Mouse (Mus musculus): ENCODE results near the gene Phrf1.
"Not testable (repeated sequence)": the region's sequence is repeated elsewhere in the genome, so short reads cannot be mapped to it uniquely, and the experiment has no call there.

The Phrf1 gene

DNA sequence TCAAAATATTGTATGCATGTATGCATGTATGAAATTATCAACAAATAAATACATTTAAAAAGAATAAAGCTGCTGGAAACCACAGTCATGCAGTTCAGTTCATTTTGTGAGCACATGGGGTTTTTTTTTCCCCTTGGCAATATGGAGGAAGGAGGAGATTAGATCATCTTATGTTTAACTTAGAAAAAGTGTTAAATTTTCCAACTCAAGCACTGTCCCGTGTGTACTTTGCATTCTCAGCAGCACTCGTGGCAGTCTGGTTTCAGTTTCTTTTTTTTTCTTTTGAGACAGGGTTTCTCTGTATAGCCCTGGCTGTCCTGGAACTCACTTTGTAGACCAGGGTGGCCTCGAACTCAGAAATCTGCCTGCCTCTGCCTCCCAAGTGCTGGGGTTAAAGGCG is 21.9 kb downstream of the Phrf1 start:
- CTCF ChIA-PET, result not testable (repeated sequence)

DNA sequence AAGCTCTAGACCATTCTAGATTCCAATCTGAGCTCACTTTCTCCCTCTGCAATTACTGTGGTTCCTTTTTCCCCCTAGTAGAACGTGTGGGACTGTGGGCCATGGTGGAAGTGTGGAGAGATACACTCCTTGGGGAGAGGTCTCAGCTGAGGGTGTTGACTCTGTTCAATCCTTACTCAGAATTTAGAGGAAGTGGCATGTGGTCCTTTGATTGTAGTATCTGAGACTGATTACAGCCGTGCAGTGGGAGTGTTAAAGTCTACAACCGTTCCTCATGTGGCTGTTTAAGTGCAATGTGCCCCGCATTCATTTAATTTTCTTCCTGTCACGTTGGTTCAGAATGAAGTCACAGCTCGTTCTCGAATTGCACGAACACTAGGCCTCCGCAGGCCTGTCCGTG is 27.6 kb downstream of the Phrf1 start:
- CTCF ChIA-PET, result no interaction called here

DNA sequence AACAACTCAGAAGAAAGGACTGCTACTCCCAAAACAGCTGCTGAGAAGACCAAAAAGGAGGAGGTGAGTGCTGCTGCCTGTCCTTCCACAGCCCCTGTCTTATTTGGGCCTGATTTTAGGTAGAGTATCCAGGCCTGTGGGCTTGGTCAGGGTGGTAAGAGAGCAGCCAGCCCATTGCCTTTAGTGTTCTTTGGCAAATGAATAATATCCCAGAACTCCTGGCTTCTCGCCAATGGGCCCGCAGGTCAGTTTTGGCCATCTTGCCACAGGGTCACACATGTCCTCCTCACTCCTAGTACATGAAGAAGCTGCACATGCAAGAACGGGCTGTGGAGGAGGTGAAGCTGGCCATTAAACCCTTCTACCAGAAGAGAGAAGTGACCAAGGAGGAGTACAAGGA is 32.9 kb downstream of the Phrf1 start:
- CTCF ChIA-PET, result interaction anchor here (0.8 kb wide), 1 partner anchor 15 kb away, joined by 3 read pairs; no protein-coding TSS in a partner anchor

DNA sequence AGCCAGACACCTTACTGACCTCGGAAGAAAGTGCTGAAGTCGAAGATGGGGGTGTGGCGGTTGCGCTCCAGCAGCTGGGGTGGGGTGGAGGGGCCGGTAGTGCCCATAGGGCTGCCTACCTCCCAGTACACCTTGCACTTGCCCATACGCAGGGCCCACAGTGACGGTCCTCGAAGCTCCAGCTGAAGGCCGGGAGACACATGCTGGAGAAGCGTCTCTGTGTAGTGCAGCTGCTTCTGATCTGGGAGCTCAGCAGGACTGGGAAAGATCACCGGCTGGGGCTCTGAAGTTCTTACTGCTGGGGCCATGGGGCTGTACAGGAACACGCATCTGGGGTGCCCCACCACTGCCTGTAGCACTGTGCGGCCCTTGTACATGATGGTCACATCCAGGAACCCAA is 35.1 kb downstream of the Phrf1 start:
- CTCF ChIA-PET, result no interaction called here

DNA sequence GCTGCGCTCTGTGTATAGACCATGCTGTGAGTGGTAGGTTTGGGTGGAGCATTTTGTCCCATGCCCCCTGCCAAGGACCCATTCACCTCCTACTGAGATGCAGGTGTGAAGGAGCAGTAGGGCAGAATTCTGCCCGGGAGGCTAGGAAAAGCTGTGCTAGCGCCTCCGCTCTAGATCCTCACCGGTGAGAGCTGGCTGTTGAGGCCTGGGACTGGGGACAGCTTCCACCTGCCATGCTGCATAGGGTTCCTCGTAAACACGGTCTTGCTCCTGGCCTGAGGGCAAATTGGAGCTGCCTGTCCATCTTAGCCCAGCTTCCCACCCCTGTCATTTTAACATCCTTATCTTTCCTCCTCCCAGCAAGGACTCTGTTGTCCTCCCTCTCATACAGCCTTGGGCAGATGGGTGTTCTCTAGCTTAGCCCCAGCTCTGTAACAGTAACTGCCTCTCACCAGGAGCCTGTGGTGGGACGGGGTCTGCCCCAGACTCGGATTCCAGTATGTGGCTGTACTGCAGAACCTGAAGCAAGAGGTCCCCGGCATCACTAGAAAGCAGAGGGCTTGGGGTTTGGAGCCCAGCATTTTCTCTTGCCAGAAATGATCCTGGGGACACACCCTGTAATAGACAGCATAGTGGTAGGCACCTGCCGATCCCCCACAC is 35.6 kb downstream of the Phrf1 start:
- CTCF ChIA-PET, result interaction anchor here (1.0 kb wide), 1 partner anchor 52 kb away, joined by 3 read pairs; no protein-coding TSS in a partner anchor

DNA sequence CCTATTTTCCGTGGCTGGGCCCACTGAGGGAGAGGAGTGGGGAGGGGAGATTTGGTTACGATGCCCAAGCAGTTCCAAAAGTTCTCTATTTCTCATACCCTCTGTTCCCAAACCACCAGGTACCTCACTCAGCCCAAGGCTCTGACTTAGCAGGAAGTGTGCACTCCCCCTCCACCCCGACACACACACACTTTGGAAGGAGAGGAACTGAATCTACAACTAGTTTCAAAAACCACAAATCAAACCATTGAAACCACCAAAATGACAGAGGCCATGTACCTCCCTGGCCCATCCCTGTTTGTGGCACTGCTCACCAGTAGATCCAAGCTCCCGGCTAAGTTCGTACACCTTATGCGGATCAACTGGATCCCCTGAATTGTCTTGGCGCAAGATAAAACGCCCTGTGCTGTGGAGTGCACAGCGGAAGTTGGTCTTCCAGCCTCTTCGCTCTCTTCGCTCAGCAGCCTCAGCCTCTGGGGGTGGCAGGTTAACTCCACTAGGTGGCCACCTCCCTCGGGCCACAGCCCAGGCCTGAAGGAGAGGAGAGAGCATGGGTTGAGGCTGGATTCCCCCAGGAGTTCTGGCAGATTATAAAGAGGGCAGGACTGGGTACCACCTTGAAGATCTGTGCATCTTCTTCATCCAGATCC is 36.3 kb downstream of the Phrf1 start:
- CTCF ChIA-PET, result interaction anchor here (1.0 kb wide), 1 partner anchor 51 kb away, joined by 3 read pairs; no protein-coding TSS in a partner anchor

DNA sequence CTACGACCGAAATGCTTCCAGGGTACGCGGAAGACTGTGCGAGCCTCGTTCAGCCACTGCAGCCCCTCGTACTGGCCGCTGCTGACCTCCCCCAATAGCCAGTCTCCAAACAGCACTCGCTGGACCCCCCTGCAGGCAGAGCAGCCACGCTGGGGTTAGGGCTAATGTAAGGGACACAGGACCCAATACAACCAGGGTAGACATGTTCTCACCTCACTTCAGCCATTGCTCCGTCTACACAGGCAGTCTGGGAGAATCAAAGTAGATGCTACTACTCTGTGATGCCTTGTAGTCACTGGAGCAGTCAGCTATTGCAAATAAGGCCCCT is 36.8 kb downstream of the Phrf1 start:
- CTCF ChIA-PET, result interaction anchor here (1.0 kb wide), 1 partner anchor 50 kb away, joined by 3 read pairs; no protein-coding TSS in a partner anchor

DNA sequence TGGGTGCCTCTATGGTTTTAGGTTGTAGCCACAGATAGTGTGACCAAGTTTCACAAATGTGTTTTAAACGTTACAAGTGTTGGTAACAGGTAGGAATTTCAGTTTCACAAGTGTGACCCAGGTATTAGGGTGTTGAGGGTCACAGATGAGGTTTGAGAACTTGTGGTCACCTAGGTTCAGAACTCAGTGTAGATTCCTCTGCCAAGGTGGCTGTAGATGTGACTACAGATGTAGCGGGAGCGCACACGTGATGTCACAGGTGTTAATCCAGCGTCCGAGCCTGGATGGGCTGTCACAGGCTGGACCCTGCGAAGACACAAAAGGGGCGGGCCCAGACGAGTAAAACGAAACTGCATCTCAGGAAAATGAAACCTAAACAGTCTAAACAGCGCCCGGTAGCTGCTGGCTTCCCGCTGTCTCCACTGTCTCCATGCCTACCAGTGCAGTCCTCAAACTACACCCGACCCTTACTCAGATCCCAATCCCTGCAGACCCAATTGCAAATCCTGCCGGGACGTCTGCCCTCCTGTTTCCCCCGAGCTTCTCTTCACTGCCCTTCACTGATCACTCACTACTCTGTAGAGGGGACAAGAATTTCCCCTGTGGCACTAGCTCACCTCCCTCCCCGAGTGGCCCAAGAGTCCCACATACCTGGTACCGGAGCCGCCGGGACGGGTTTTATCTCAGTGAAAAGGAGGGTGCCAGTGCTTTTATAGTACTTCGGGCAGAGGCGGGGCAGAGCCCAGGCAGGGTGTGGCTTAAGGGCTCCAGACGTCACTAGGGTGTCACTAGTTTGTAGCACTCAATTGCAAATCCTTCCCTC is 37.4 kb downstream of the Phrf1 start, which contains the start of gene Irf7:
Gene Irf7 (minus strand): TSS at position 743 of the 823 bp plus-strand sequence.
- CTCF ChIA-PET, result interaction anchor here (0.7 kb wide), 1 partner anchor 22 kb away, joined by 3 read pairs; no protein-coding TSS in a partner anchor

DNA sequence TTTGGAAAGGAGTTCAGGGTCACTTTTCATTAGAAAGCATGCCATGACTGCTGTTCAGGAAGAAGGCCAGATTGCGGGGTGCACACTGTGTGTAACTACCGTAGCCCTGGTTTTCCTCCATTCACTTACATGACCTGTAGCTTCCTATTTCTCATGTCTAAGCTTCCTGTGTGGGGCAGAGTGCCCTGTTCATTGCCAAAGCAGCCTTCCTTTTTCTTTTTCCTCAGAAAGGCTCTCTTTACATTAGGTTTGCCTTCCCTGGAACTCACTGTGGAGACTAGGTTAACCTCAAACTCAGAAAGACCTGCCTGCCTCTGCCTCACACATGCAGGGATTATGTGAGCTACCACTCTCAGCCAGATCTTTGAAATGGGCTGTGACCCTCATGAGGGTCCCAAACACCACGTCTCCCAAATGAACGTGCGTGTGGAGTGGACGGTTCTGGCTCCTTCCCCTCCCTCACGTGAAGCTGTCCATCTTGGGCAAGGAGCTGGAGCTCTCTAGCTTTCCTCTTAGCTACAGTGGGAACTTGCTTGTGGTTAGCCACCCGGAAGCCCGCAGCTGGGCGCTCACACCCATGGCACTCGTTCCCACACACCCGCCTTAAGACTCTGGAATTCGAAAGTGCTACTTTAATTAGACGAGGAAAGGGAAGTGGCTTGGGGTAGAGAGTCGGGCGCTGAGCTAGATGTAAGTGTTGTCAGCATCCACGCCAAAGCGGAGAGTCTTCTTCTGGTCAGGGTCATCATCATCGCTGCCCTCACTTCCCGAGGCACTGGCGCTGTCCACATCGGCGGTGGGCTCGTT is 40.1 kb downstream of the Phrf1 start:
- CTCF ChIA-PET, result interaction anchor here (1.0 kb wide), 1 partner anchor 25 kb away, joined by 3 read pairs; no protein-coding TSS in a partner anchor

DNA sequence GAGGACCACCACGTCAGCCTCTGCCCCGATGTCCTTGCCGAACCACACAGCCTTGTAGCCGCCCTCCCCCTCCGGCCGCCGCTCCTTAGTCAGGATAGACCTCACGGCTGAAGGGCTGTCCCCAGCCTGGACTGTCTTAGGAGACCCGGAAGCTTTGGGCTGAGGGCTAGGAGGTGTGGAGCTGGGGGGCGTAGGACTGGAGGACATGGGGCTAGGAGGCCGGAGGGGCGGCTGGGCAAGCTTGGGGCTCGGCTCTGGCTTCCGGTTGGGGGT is 40.6 kb downstream of the Phrf1 start:
- CTCF ChIA-PET, result interaction anchor here (0.6 to 1.0 kb wide), 2 partner anchors 18 to 25 kb away, joined by 3 read pairs; no protein-coding TSS in a partner anchor

DNA sequence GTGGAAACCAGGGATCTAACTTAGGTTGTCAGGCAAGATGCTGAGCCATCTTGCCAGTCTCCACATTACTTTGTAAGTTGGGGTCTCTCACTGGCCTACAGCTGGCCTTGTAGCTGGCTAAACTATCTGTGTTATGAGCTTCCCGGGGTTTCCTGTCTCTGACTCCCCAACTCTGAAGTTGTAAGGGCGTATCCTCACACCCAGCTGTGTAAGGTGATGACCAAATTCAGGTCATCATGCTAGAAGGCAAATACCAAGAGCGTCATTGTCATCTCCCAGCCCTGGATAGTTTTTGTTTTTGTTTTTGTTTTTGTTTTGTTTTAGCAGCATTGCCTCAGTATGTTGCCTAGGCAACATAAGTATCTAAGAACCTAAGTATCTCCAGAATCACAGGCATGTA is 42.0 kb downstream of the Phrf1 start:
- CTCF ChIA-PET, result interaction anchor here (0.6 kb wide), 1 partner anchor 60 kb away, joined by 3 read pairs; no protein-coding TSS in a partner anchor

DNA sequence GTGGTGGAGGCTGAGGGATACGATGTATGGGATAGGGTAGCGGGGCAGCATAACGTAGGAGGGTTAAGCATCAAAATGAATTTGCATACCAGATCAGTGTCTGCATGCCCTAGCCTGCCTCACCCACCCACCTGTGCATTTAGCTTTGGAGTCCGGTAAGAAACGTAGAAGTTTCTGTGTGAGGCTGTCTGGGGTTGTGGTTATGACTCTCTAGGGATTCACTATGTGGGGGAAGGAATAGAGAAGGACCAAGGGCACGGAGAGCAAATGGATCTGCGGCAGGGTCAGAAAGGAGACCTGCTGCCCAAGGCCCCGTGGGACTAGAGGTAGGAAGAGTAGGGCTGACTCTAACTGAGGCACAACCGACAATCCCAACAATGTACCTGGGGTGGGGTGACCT is 46.8 kb downstream of the Phrf1 start:
- CTCF ChIA-PET, result no interaction called here

DNA sequence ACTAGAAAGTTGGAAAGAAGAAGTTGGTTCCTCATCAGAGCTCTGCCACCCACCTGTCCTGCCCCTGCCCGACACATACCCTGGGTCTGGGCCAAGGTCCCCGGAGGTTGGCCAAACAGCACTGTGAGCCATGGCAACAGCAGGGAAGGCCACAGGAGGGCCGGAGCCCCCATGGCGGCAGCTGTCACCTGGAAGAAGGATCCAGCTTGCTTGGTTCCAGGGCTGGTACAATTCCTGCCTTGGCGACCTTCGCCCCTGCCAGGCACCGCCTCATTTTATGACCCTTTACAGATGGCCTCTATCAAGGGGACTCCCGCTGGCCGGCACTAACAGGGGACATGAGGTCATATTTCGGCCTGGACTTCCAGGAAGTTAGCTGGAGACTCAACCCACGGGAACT is 48.0 kb downstream of the Phrf1 start, which contains the start of gene Cdhr5:
Gene Cdhr5 (minus strand): TSS at position 241 of the 400 bp plus-strand sequence.
- CTCF ChIA-PET, result no interaction called here

DNA sequence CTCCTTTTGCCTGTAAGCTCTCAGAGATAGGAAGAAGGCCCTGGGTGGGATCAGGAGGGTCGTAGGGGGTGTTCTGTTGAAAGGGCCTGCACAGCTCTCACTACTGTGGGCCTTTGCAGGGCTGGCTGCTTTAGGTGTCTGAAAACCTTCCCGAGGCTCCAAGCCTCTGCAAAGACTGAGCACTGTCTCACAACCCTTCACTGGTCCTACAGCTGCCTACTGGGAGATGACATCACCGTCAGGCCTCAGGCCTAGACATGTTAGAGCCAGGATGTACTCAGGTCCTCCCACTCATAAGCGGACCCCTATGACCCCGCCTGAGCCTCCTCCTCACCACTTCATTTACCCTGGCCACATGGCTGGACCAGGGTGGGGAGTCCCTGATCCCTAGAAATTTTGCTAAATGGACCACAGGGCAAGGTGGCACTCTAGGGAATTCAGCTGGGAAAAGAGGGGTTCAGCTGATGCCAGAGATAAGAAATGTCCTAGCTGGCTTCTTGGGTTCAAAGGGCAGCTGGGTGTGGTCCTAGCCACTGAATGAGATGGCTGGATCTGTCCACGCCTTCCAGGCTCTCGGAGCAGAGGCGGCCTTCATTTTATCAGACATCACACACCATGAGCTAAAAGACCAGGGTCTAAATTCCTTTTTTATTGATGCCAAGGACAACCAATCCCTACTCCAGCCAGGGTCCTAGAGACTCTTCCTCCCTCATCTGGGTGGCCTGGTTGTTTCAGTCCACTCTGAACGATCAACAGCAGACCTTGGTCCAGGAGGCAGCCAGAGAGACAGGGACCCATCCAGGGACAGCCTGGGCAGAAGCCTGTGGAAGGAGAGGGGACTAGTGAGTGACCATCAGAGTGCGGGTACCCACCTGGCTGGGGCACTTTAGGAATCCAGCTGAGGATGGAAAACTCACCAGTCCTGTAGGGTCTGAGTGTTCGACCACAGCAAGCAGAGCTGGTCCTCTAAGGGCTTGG is 49.4 kb downstream of the Phrf1 start:
- CTCF ChIA-PET, result interaction anchor here (0.6 kb wide), 1 partner anchor 355 kb away, joined by 3 read pairs; no protein-coding TSS in a partner anchor

DNA sequence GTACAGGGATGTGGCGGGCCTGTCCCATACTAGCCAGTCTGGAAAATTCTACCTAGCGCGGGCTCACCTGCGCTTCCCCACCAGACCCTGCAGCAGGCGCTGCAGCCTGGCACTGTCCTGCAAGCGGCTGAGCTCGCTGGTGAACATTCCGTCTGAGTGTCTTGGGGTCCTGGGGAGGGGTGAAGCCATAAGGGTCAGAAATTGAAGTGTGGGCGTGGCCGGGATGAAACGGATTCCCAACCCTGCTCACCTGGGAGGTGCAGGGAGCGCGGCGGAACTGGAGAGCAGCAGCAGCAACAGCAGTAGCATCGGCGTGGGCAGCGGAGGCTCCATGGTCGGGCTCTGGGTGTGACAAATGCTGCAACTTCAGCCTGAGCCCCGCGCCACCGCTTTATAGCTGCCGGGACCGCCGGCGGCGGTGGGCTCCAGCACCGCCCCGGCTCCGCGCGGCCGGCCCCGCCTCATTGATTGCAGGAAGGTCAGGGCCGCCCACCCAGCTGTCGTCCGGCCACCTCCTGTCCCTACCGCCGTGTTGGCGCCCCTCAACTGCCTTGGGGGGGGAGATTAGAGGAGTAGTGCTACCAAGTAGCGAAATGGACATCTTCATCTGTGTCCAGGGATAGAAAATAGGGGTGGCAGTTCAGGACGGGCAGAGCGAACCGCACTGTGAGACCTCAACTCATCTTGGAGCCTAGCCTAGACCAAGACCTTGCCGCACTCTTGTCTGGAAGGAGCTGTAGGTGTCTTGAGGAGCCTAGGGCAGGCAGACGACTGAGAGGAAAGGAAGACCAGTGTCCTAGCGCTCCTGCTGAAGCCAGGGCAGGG is 50.4 kb downstream of the Phrf1 start, which contains the start of gene Sct:
Gene Sct (minus strand): TSS at position 368 of the 825 bp plus-strand sequence.
- CTCF ChIA-PET, result interaction anchor here (0.6 kb wide), 1 partner anchor 354 kb away, joined by 3 read pairs; no protein-coding TSS in a partner anchor

DNA sequence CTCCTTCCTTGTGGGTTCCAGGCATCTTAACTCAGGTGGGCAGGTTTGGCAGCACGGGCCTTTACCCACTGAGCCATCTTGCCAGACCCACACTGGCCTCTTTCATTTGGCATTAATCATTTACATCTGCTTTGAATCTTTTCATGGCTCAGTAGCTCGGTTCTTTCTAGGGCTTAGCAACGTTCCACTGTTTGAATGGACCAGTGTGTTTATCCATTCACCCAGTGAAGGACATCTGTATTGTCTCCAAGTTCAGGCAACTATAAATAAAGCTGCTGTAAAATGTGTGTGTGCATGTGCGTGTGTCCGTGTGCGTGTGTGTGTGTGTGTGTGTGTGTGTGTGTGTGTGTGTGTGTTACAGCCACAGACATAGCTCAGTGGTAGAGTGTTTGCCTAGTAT is 52.9 kb downstream of the Phrf1 start:
- CTCF ChIA-PET, result no interaction called here

DNA sequence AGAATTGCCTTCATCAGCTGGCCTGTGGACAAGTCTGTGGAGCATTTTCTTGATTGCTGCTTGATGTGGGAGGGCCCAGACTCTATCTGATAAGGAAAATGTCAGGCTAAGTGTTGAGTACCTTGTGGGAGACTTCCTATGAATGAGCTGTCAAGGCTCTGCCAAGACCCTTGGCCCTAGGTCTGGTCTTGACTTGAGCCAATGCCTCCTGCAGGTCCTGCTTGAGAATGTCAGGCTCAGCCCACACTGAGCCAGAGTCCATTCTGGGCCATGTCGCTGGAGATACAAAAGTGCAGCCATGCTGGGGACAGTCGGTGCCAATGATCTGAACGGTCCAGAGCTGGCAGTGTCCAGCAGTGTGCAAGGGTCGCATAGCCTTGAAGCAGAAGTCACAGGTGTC is 54.2 kb downstream of the Phrf1 start:
- CTCF ChIA-PET, result no interaction called here

DNA sequence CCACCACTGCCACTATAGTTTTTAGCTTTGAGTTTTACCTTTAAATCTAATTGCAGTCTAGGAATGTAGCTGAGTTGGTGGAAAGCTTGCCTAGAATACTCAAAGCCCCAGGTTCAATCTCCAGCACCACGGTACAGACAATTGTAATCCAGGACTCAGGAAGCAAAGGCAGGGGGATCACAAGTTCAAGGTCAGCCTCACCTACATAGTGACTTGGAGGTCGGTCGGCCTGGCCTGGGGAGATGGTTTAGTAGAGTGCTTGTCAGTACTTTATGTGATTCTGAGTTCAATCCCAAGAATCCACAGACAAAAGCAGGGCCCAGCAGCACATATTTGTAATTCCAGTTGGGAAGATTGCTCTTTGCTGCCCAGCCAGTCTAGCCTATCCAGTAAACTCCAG is 59.5 kb downstream of the Phrf1 start:
- CTCF ChIA-PET, result interaction anchor here (0.5 kb wide), 1 partner anchor 22 kb away, joined by 3 read pairs; the partner anchor contains the start of gene Irf7

DNA sequence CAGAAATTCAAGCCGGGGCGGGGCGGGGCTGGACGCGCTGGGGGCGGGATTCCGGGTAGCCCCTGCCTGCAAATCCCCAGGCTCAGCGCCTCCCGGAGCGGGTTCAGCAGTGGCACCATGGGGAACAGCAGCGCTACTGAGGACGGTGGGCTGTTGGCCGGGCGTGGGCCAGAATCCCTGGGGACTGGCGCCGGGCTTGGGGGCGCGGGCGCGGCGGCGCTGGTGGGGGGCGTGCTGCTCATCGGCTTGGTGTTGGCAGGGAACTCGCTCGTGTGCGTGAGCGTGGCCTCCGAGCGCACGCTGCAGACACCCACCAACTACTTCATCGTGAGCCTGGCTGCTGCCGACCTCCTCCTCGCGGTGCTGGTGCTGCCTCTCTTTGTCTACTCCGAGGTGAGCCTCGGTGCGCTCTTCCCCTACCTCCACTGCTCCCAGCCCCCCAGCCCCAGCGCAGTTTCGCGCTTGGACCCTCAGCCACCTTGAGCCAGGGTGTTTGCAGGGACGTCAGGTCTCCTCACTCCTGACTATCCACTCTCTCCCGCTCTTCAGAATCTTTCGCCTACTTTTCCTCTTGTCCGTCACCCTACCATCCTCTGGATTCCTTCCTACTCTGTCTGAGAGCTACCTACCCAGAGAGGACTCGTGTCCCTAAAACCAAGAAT is 63.5 kb downstream of the Phrf1 start, which contains the start of gene Drd4:
Gene Drd4 (plus strand): TSS at position 86 of the 662 bp plus-strand sequence.
- CTCF ChIA-PET, result no interaction called here

Measured in spleen, embryonic (tissue).